Mouse (Mus musculus) embryonic facial prominence, embryonic 11.5 days (tissue): ENCODE data around the gene 2210016F16Rik. TPM values are rescaled to one million over a fixed set of nuclear protein-coding genes. Genes with fewer than 3 reads are reported as not detected.

ENCODE experiments used
- ATAC-seq: fragments of 200-750 bp; cut with Nextera tagmentation; replicated peaks from 2 replicates; pipeline ENCODE4 v1.8.0; 2017; ENCODE audit warnings: low read depth; ENCODE audit not compliant: insufficient number of reproducible peaks, low FRiP score, low TSS enrichment
- DNase-seq: peaks from one replicate; pipeline ENCODE4 v3.0.0-alpha.2; 2015; ENCODE audit warnings: low spot score
- H3K27ac ChIP-seq: fragments of 300-500 bp; sonication (generic); replicated peaks from 2 replicates; pipeline ENCODE4 v1.5.1; 2014; ENCODE audit warnings: mild to moderate bottlenecking, low read depth, low read length, control low read depth
- H3K27me3 ChIP-seq: fragments of 300-500 bp; sonication (generic); 2 replicates; pipeline ENCODE4 v1.6.1; 2014; ENCODE audit warnings: mild to moderate bottlenecking, low read length, moderate library complexity, mixed read lengths; ENCODE audit not compliant: control insufficient read depth, insufficient read depth
- H3K36me3 ChIP-seq: fragments of 300-500 bp; sonication (generic); replicated peaks from 2 replicates; pipeline ENCODE4 v1.6.1; 2014; ENCODE audit warnings: low read depth, mild to moderate bottlenecking, low read length, moderate library complexity, mixed read lengths; ENCODE audit not compliant: control insufficient read depth, insufficient read depth
- H3K4me1 ChIP-seq: fragments of 300-500 bp; sonication (generic); 2 replicates; pipeline ENCODE4 v1.6.1; 2014; ENCODE audit warnings: low read length, mixed read lengths; ENCODE audit not compliant: control insufficient read depth, insufficient read depth
- H3K4me2 ChIP-seq: fragments of 300-500 bp; sonication (generic); 2 replicates; pipeline ENCODE4 v1.6.1; 2014; ENCODE audit warnings: low read depth, mild to moderate bottlenecking, control low read depth, low read length, moderate library complexity
- H3K4me3 ChIP-seq: fragments of 300-500 bp; sonication (generic); 2 replicates; pipeline ENCODE4 v1.5.1; 2014; ENCODE audit warnings: low read depth, low read length, control low read depth
- H3K9ac ChIP-seq: fragments of 300-500 bp; sonication (generic); replicated peaks from 2 replicates; pipeline ENCODE4 v1.6.1; 2014; ENCODE audit warnings: mild to moderate bottlenecking, control low read depth, low read length
- H3K9me3 ChIP-seq: fragments of 300-500 bp; sonication (generic); replicated peaks from 2 replicates; pipeline ENCODE4 v1.6.1; 2016; ENCODE audit warnings: mild to moderate bottlenecking, low read length, inconsistent platforms, mixed read lengths; ENCODE audit not compliant: control insufficient read depth
- WGBS: fragments of 180-500 bp; shearing (Covaris S2); extraction: QIAGEN DNeasy Blood & Tissue Kit; methylation state at CpG from one replicate; pipeline ENCODE4 v1.1.7; 2014; 5-methylcytosine and 5-hydroxymethylcytosine counted together
- polyA plus RNA-seq: library from polyadenylated mRNA; unstranded; fragments of >200 nt; fragmentation: Nextera tagmentation; extraction: Ambion mirVana; gene quantifications from 2 replicates; pipeline ENCODE4 v1.2.1, GENCODE M21; 2014

Gene 2210016F16Rik
- polyA plus RNA-seq, result 24.3 and 24.5 TPM in 2 replicates

- H3K36me3 ChIP-seq, result peaks cover 18% of the 10 kb centered on the region
- H3K27me3 ChIP-seq, result no peaks in the 10 kb centered on the region
- DNase-seq (peak; percentile 81), ATAC-seq (peak; percentile 72)
- H3K27ac ChIP-seq, result no peak within 1 kb of the TSS
- H3K9ac ChIP-seq, result peak within 1 kb of the TSS; percentile 61
- peak within 1 kb of the TSS; percentile 74 for H3K4me2 ChIP-seq
- no peaks in the 10 kb centered on the region for H3K4me1 ChIP-seq
- WGBS, result 3% methylated on average over 79 of the region's 80 CpGs
- peak within 1 kb of the TSS; percentile 54 for H3K4me3 ChIP-seq
- 0 out of 2 replicates have a peak, but pooled peaks cover 3% of the 10 kb centered on the region for H3K9me3 ChIP-seq
These were observed at the start of gene 2210016F16Rik for GRCm38 (mm10) chr13:58384779-58385546. Gene 2210016F16Rik, minus strand, starts transcription at chr13:58385225.

DNA sequence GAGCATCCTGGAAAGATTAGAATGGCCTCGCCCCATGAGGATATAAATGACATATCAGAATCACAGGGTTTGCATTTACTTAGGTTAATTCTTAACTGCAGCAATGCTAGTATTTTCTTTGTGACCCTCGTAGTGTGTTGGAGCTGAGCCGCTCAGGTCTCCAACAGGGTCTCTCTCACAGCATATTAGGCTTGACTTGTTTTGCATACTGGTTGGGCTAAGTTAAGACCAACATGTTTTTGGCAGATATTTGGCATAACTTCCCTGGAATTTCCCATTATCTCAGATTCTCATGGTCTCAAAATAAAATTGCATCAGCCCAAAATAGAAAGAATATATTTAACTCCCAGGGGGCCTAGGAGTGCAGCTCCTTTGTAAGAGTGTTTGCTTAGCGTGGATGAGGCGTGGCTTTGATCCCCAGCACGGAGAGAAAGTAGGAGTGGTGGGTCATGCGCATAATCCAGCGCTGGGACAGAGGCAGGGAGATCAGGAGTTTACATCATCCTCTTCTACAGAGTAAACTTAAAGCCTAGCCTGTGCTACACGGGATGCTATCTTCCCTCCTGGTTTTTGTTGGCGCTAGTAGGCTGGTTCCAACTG lies 38.1 kb upstream of the 2210016F16Rik start:
- Histone ChIP-seq H3K27me3 (no peaks in the 10 kb centered on the region), H3K9ac (no peak overlapping the region), H3K27ac (no peak overlapping the region), H3K4me1 (no peaks in the 10 kb centered on the region), H3K4me3 (no peak overlapping the region), H3K9me3 (no peaks in the 10 kb centered on the region), H3K4me2 (no peak overlapping the region), H3K36me3 (no peaks in the 10 kb centered on the region)
- ATAC-seq (no peak), DNase-seq (no peak)
- WGBS, result 73% methylated on average over 10 of the region's 10 CpGs

GRCm38 (mm10) chr13:58422242-58422641 lies 37.2 kb upstream of the 2210016F16Rik start:
- ATAC-seq, result no peak
- 84% methylated on average over 4 of the region's 4 CpGs for WGBS

GRCm38 (mm10) chr13:58421026-58421425 lies 36.0 kb upstream of the 2210016F16Rik start:
- ATAC-seq (no peak), DNase-seq (no peak)
- Histone ChIP-seq H3K4me2 (no peak overlapping the region), H3K9me3 (no peaks in the 10 kb centered on the region), H3K36me3 (no peaks in the 10 kb centered on the region), H3K27me3 (no peaks in the 10 kb centered on the region), H3K4me1 (no peaks in the 10 kb centered on the region), H3K9ac (no peak overlapping the region), H3K27ac (no peak overlapping the region), H3K4me3 (no peak overlapping the region)
- WGBS, result 80% methylated on average over 4 of the region's 4 CpGs

More at GRCm38 (mm10) chr13:58422242-58422641, 37.2 kb upstream of the 2210016F16Rik start:
- Histone ChIP-seq H3K4me2 (no peak overlapping the region), H3K27ac (no peak overlapping the region), H3K9ac (no peak overlapping the region), H3K4me1 (no peaks in the 10 kb centered on the region), H3K9me3 (no peaks in the 10 kb centered on the region), H3K4me3 (no peak overlapping the region), H3K27me3 (no peaks in the 10 kb centered on the region), H3K36me3 (no peaks in the 10 kb centered on the region)
- no peak for DNase-seq

GRCm38 (mm10) chr13:58419266-58419665 lies 34.2 kb upstream of the 2210016F16Rik start:
- ATAC-seq, result no peak
- H3K36me3 ChIP-seq, result no peaks in the 10 kb centered on the region
- no peaks in the 10 kb centered on the region for H3K27me3 ChIP-seq
- H3K4me3 ChIP-seq, result no peak overlapping the region
- no peak overlapping the region for H3K27ac ChIP-seq
- H3K9ac ChIP-seq, result no peak overlapping the region
- no peaks in the 10 kb centered on the region for H3K4me1 ChIP-seq
- 90% methylated on average over 1 of the region's 1 CpGs for WGBS
- no peaks in the 10 kb centered on the region for H3K9me3 ChIP-seq
- no peak overlapping the region for H3K4me2 ChIP-seq
- no peak for DNase-seq

DNA sequence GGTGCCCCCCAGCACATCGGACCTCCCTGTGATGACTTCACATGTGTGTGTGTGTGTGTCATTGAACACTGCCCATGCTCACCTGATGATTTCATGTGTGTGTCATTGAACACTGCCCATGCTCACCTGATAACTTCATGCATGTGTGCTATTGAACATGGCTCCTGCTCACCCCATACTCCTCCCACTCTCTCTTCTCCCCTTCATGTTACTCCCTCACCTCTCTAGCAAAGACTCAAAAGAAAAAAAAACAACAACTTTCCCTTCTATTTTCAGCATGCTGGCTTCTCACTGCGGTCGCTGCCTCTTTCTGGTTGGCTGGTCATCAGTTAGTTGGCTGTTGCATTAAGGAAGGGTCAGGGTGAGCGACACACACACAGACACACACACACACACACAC lies 33.6 kb upstream of the 2210016F16Rik start:
- Histone ChIP-seq H3K4me1 (no peaks in the 10 kb centered on the region), H3K27me3 (no peaks in the 10 kb centered on the region), H3K27ac (no peak overlapping the region), H3K9me3 (no peaks in the 10 kb centered on the region), H3K4me2 (no peak overlapping the region), H3K9ac (no peak overlapping the region), H3K4me3 (no peak overlapping the region), H3K36me3 (no peaks in the 10 kb centered on the region)
- no peak for DNase-seq
- no peak for ATAC-seq
- 91% methylated on average over 4 of the region's 4 CpGs for WGBS

GRCm38 (mm10) chr13:58415838-58416237 lies 30.8 kb upstream of the 2210016F16Rik start:
- Histone ChIP-seq H3K4me1 (no peaks in the 10 kb centered on the region), H3K36me3 (no peaks in the 10 kb centered on the region), H3K27me3 (no peaks in the 10 kb centered on the region), H3K4me2 (no peak overlapping the region), H3K4me3 (no peak overlapping the region), H3K27ac (no peak overlapping the region), H3K9ac (no peak overlapping the region), H3K9me3 (no peaks in the 10 kb centered on the region)
- WGBS, result 89% methylated on average over 5 of the region's 5 CpGs
- DNase-seq (no peak), ATAC-seq (no peak)

GRCm38 (mm10) chr13:58415374-58415773 lies 30.3 kb upstream of the 2210016F16Rik start:
- H3K4me1 ChIP-seq, result no peaks in the 10 kb centered on the region
- ATAC-seq (no peak), DNase-seq (no peak)
- H3K4me2 ChIP-seq, result no peak overlapping the region
- no peak overlapping the region for H3K9ac ChIP-seq
- H3K27ac ChIP-seq, result no peak overlapping the region
- no peaks in the 10 kb centered on the region for H3K9me3 ChIP-seq
- H3K4me3 ChIP-seq, result no peak overlapping the region
- no peaks in the 10 kb centered on the region for H3K27me3 ChIP-seq
- WGBS, result 82% methylated on average over 6 of the region's 6 CpGs
- no peaks in the 10 kb centered on the region for H3K36me3 ChIP-seq
